Mouse (Mus musculus): ENCODE results near the gene Pnkd.
"Not testable (repeated sequence)": the region's sequence is repeated elsewhere in the genome, so short reads cannot be mapped to it uniquely, and the experiment has no call there.

Gene Pnkd

DNA sequence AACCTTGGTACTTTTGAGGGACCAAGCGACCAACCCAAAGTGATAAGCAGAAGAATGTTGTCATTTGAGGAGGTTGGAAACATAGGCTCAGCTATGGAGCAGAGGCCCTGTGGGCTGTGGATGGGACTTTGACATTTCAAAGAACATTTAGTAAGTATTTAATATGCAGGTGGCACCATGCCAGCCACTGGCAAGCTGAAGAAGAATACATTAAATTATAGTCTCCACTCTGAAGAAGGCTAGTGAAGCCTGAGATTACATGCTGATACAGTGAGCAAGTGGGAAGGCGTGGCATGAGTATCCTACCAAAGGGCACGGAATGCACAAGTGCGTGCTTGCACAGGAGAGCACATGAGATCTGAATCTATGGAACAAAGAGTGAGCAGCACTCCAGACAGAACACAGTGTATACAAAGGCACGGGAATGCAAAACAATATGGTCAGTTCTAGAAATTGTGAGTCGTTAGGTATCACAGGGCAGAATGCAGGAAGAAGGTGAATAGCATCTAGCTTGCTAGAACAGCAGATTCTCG, 45.2 kb downstream of the Pnkd start:
- DNase-seq (ENCODE audit: low read depth, low spot score) = no peak

DNA sequence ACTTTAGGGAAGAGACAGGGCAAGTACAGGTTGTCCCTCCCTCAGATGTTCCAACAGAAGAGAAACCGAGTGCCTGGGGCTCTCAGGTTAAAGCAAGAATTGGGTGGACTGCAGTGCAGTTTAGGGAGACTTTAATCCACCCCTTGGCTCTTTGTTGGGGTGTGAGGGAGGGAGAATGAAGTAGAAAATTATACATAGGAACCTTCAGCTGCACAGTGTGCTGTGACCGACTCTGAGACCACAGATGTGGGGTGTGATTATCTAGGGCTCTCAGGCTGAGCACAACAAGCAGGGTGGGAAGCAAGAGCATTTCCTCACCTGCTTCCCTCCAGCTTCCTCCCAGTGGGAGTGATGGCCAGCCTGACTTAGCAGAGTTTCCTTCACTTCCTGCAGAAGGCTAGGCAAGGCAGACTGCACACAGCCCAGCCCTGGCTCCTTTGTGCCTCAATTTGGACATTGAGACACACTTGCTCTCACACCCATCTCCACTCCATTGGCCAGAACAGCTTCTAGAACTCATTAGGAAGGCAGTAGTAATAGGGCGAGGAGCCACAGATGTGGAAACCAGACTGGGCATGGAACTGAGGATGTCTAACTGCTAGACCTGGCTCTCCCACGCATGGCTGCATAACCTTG, 46.4 kb downstream of the Pnkd start:
- DNase-seq (ENCODE audit: low read depth, low spot score) = no peak

DNA sequence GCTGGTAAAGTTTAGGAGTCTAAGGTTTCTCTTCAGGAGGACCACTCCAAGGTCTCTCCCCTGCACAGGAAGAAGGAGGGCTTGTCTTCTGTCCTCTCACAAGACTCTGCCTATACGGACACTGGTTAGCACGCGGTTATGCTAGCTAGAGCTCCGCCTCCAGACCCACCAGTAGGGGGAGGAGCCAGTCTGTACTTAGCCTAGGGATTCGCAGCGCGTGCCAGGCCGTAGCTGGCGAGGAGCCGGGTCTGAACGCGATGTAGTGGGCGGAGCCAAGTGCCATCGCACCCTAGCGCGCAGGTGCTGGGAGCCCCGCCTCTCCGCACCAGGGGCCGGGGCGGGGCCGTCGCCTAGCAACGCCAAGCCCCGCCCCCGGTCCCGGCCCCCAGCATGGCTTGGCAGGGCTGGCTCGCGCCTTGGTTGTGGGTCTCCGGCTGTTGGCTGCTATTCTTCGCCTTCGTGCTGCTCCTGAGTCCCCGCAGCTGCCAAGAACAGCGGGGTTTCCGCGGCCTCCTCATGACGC, 47.6 kb downstream of the Pnkd start:
- peak; percentile 100 for DNase-seq (ENCODE audit: low read depth, low spot score)

DNA sequence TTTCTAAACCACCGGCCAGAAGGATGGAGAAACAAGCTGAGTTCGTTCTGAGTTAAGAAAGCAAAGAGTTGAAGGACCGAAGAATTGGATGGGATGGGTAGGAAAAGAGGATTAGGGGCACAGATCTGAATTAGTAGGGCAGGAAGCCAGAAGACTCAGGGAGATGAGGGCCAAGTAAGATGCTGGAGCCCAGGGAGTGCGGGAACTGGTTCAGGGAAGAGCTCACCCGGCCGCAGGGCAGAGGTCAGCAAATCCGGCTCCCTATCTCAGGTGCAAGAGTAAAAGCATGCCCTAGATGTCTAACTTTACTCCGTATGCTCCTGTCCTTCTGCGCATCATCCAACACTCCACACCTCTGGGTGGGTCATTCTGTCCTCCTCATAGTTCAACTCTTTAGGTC, 48.2 kb downstream of the Pnkd start:
- peak; percentile 62 for DNase-seq (ENCODE audit: low read depth, low spot score)

DNA sequence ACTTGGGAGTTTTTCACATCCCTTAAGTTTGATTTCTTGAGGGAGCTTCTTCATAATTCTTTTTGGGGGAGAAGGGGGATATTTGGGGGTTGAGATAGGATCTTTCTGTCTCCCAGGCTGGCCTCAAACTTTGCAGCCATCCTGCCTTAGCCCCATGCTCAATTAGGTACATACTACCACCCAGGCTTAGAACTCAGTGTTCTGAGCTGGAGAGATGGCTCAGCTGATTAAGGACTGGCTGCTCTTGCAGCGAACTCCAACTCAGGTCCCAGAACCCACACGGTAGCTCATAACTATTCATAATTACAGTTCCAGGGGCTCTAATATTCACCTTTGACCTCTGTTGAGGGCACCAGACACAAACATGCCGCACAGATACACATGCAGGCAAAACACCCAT, 49.9 kb downstream of the Pnkd start:
- no peak for DNase-seq (ENCODE audit: low read depth, low spot score)

DNA sequence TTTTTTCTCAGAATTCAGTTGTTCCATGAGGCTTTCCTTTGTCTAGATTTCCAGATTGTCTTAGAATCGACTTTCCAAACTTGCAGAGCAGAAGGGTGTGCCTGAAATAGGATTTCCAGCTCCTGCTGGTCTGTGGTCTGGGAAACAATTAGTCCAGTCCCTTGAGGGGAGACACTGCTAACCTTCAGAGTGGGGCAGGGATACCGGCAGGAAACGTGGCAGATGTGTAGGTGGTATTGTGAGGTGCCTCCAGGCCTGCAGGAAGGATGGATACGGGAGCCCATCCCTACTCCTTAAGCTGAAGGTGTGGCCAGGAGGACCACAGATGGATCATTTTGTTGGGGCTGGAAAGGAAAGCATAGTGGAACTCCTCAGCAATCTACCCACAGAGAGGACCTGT, 50.3 kb downstream of the Pnkd start:
- DNase-seq (ENCODE audit: low read depth, low spot score) = no peak

DNA sequence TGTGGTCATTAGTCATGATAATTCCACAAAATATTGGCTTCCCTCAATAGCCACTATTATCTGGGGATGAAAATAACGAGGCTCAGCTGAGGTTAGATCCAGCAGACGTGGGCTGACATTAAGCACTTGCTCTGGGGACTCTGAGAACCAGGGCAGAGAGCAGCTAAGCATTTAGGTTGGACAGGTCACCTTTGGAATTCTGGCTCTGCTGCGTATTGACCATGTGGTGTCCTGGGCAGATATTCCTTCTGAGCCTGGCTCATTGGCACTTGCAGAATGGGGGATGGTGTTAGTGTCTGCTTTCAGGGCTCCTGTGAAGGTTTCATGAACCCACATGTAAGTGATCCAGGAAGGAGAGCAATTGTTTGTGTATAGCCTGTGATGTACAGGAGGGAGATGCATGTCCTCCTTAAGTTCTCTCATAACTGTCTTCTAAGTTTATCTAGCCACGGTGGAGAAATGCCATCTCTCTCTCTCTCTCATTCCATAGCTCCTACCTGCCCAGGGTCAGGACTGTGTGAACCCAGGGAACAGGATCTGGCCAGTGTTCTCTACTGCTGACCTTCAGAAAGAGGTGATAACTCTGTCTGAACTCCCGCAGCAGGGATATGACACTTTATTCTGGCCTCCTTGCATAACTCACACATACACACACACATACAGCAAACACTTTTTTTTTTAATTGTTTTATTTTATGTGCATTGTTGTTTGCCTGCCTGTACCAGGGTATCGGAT, 50.9 kb downstream of the Pnkd start:
- no peak for DNase-seq (ENCODE audit: low read depth, low spot score)

DNA sequence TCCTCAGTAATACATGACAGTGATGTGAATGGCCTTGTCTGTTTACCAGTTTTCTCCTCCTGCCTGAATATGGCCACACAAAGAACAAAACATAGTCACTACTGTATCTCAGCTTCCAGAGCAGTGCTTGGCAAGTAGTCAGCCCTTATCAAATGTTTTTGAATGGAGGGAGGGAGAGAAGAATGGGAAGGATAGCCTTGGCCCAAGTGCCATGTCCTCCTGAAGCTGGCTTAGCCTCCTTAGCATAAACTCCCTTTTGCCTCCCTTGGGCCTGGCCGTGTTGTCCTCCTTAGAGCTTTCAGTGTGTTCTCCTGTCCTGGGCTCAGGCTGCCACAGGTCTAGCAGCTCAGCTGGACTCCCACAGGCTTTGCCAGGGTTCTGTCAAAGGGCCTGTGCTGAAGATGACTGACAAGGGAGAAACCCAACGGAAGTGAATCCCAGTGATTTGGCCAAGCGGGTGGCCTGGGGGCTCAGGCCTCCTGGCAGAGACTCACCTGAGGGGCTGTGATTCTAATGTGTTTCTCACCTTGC, 52.6 kb downstream of the Pnkd start:
- no peak for DNase-seq (ENCODE audit: low read depth, low spot score)

DNA sequence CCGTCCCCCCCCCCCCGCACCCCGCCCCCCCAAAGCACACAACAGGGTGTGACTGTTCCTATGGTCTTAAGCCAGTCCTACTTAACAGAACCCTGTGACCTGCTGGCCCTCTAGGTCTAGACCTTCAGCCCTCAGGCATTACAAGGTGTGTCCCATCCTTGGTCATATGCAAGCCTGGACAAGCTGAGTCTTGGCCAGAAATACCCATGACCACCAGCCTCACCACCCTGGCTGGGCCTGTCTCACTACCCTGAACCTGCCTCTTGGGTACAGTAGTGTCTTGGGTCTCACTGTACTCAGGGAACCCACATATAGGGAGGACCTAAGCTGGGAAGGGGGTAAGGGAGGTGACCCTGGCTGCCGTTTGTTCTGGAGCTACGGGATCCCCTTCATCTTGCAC, 53.3 kb downstream of the Pnkd start:
- DNase-seq (ENCODE audit: low read depth, low spot score) = no peak

DNA sequence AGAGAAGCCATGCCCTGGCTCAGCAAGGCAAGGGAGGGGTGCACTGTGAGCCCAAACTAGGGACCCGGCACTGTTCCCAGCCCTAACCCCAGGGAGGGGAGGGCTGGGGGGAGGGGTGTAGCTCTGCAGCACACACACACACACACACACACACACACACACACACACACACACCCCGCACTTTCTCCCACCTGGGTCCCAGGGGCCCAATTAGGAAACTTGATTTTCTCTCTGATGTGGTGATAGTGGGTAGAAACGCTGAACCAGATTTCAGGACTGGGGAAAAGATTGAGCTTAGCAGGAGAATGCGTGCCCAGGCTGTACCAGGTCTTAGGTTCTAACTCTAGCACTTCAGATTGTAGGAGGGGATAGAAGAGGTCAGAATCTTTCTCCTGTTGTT, 53.9 kb downstream of the Pnkd start:
- DNase-seq (ENCODE audit: low read depth, low spot score) = no peak

DNA sequence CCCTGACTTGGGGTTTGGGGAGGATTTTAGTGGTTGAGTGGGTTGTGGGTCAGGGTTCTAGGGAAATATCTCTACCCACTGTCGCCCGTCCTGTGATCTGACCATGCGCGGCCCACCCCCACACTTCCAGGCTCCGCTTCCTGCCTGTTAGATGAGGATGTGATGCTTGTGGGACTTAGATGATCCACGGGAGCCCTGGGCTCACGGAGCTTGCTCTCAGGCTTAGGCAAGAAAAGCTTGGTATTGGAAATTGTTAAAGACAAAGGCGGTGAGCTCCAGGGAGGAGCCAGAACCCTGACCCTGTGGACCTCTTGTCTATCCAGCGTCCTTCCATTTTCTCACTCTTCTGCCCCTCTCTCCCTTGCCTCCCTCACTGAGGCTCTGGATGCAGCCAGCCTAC, 55.2 kb downstream of the Pnkd start:
- DNase-seq (ENCODE audit: low read depth, low spot score) = no peak

DNA sequence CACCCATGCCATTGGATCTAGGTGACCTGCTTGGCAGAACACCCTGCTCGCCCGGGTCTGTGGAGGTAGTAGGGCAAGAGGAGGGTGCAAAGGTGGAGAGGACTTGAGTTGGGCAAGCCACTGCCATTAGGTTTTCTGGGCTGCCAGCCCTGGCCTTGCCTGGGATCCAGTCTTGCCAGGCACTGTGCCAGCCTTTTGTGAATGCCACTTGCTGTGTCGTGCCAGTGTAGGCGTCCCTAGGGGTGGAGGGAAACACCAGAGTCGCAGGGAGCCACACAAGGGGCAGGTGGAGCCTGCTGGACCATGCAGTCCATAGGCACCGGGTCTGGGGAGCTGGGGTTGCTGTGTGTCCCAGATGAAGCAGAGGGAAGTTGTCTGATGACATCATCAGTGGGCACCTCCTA, 55.6 kb downstream of the Pnkd start:
- no peak for DNase-seq (ENCODE audit: low read depth, low spot score)

DNA sequence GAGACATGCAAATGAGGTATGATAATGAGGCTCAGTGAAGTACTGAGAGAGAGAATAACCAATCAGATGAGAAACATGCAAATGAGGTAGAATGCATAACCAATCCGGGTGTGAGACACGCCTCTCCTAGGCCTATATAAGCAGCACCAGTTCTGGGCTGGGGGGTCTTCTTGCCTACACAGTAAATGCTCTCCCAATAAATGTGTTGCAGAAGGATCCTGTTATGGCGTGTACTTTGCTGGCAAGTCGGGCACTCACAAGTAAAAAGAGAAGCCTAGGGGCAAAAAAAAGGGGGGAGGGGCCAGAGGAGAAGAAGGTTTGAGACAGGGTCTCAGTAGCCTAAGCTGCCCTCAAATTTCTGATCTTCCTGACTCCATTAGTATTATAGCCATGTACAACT, 56.3 kb downstream of the Pnkd start:
- not testable (repeated sequence) for DNase-seq (ENCODE audit: low read depth, low spot score)

DNA sequence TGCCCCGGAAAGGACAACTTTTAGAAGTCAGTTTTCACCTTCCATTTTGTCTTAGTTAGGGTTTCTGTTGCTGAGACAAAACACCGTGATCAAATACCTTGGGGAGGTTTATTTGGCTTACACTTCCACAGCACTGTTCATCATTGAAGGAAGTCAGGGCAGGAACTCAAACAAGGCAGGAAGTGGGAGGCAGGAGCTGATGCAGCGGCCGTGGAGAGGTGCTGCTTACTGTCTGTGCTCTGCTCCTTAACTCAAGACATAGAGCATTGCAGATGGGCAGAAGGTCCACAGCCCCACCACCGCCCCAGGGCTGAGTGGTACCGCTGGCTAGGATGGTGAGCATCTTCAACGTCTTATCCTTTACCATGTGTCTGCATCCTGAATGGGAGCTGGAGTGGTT, 57.2 kb downstream of the Pnkd start:
- DNase-seq (ENCODE audit: low read depth, low spot score) = no peak

DNA sequence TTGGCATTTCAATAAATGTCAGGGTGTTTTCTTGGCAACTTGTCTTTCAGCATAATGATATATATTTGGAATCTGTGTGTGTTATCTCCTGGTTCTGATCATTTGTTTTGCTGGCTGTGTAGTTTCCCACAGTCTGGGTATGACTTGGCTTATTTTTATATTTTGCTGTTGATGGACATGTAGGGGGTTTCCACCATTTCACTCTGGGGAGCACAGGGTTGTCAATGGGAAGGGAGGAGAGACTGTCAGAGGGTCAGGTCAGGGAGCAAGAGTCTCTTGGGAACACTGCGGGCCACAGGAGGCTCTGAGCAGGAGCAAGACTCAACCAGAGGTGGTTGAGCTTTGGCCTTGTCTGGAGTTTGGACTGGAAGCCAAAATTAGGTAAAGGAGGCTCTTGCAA, 57.6 kb downstream of the Pnkd start:
- DNase-seq (ENCODE audit: low read depth, low spot score) = peak; percentile 46

DNA sequence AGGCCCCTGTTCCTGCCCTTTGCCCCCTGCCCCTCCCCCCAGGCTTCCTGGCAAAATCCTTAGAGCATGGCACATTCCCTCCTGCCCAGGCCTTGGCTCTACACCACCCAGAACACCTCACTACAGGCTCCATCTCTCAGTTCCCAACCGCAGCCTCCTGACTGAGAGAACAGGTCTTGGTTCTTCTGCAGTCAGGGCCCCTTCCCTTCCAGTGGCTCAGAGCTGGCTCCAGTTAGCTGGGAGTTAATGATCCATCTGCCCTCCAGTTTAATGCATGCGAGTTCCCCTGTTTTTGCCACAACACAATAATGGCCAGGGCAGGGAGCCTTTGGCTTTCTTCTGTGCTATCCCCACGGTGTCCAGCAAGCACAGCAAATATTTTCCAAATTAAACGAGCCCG, 58.4 kb downstream of the Pnkd start:
- DNase-seq (ENCODE audit: low read depth, low spot score) = no peak

DNA sequence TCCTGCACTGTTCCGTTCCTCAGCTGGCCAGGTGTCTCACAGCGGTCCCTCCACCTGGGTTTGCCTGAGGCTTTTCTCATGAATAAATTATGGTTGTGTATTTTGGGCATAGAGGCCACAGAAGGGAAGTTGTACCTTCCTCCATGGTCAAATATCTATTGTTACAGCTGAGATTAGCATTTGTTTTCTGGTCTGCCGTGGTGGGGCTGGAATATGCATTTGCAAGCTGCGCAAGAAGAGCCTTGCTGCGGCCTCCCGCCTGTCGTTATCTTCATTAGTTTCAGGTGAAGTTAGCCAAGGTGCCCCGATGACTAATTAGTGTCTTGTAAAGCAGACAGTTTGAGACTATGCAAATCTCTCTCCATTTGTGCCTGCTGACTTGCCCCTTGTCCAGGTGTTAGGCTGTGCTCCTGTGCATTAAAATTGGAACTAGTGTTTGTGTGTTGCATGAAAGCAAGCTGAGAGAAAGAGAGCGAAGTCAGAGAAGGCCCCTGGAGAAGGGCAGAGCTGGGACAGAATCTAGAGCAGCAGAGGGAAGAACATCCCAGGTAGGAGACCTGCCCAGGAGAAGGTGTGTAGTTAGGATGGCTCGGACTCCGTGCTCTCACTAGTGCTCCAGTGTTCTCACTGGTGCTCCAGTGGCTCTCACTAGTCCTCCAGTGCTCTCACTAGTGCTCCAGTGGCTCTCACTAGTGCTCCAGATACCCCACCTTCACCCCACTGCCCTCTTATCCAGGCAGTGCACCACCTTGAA, 59.6 kb downstream of the Pnkd start:
- peak; percentile 92 for DNase-seq (ENCODE audit: low read depth, low spot score)

DNA sequence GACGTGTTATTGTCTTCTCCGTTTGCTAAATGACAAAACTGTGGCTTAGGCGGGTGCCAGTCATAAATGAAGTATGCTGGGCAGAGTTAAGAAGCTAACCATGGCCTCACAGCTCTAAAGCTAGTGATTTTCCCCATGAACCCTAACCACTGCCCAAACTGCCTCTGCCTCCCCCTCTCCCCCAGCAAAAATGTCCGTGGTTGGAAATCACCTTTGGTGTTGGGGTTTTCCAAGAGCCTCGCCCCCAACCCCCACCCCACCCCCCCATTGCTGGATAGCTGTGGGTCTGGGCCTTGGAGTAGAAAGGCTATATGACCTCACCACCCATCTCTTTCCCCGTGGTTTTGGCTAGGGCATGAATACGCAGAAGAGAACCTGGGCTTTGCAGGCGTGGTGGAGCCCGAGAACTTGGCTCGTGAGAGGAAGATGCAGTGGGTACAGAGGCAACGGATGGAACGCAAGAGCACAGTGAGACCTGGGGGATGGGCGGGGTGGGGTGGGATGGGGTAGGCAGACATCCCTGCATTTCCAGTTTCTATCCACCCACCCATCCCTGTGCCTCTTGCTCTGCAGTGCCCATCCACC, 66.5 kb downstream of the Pnkd start:
- DNase-seq (ENCODE audit: low read depth, low spot score) = no peak

DNA sequence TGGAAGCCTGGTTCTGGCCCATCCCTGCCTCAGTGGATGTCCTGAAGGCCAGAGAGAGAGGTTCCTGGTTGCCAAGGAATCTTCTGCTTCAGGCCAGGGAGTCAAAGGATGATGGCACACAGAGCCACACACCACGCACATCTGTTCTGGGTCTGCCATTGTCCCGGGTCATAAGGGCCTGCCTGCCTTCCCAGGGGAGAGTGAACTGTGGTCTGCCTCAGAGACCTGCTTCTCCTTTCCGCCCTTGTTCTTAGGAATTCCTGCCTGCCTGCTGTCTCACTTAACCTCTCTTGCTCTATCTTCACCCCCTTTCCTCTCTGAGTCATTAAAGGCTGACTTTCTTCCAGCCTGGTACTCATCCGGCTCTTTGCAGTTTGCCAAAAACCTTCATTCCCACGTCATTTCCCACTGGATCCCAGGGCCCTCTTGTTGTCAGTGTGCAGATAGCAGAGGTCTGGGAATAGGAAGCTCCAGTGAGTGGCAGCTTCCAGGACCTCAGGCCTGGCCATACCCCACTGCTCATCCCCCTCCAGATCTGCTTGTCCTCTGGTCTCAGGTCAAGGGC, 67.9 kb downstream of the Pnkd start:
- DNase-seq (ENCODE audit: low read depth, low spot score) = no peak

DNA sequence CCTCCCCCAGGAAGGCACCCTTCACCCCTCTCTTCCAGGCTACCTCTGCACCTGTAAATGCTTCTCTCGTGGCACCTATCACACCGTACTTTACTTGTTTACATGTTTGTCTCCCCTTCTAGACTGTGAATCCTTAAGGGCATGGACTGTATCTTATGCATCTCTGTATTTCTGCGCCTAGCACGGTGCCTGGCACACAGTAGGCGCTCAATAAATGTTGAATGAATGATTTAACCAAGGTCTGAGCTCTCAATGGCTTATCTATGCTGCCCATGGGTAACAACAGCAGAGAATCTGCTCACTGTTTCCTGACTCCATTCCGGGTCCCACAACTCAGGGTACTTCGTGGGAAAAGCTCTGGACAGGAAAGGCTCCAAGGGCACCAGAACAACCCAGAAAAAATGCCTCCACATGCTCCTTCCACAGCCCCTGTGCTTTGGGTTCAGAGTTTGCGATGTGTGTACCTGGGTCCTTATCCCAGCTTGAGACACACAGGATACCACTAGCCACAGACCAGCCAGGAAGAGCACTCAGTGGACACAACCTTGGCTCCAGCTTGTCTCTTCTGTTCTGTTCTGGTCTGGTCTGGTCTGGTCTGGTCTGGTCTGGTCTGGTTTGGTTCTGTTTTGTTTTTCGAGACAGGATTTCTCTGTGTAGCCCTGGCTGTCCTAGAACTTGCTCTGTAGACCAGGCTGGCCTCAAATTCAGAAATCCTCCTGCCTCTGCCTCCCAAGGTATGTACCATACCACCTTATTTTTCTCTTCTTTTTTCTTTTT, 68.9 kb downstream of the Pnkd start:
- no peak for DNase-seq (ENCODE audit: low read depth, low spot score)

DNA sequence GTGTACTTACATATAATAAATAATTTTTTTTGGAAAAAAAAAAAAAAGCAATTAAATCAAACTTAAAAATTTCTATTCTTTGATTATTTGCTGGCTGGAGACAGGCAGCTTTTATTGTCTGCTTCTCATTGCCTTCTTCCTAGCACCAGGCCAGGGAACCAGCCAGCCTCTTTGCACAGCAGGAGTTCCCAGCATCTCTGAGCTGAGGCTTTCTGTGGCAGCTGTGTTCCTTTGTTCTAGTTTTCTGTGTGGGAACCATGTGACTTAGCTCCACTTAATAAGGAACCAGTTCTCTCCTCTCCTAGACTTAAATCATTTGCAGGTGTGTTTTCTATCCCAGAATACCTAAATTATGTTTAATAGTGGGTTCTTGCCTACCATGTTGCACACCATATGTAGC, 72.8 kb downstream of the Pnkd start:
- no peak for DNase-seq (ENCODE audit: low read depth, low spot score)

Measured in A20 (cell line).